Mouse (Mus musculus) forebrain, embryonic 14.5 days (tissue): ENCODE data around the gene Mrps31. TPM values are rescaled to one million over a fixed set of nuclear protein-coding genes. Genes with fewer than 3 reads are reported as not detected.
A peak's percentile ranks its signal among the peaks of the same experiment; 100 is the strongest.

Source experiments
- ATAC-seq: fragments of 200-750 bp; cut with Nextera tagmentation; 2 replicates; pipeline ENCODE4 v1.8.0; 2017; ENCODE audit warnings: mild to moderate bottlenecking, moderate library complexity
- DNase-seq: peaks from one replicate; pipeline ENCODE4 v3.0.0-alpha.2; 2015; ENCODE audit warnings: low spot score
- H3K27ac ChIP-seq: fragments of 300-500 bp; sonication (generic); 2 replicates; pipeline ENCODE4 v1.5.1; 2014; ENCODE audit warnings: low read depth, mild to moderate bottlenecking, control low read depth, low read length, moderate library complexity
- H3K27me3 ChIP-seq: fragments of 300-500 bp; sonication (generic); replicated peaks from 2 replicates; pipeline ENCODE4 v1.6.1; 2014; ENCODE audit warnings: low read length, control low read depth, mixed read lengths; ENCODE audit not compliant: control insufficient read depth, insufficient read depth
- H3K36me3 ChIP-seq: fragments of 300-500 bp; sonication (generic); 2 replicates; pipeline ENCODE4 v1.6.1; 2014; ENCODE audit warnings: low read length, control low read depth; ENCODE audit not compliant: control insufficient read depth, insufficient read depth
- H3K4me1 ChIP-seq: fragments of 300-500 bp; sonication (generic); 2 replicates; pipeline ENCODE4 v1.6.1; 2014; ENCODE audit warnings: antibody characterized with exemption, low read length, control low read depth; ENCODE audit not compliant: control insufficient read depth, insufficient read depth
- H3K4me2 ChIP-seq: fragments of 300-500 bp; sonication (generic); 2 replicates; pipeline ENCODE4 v1.6.1; 2014; ENCODE audit warnings: mild to moderate bottlenecking, control low read depth, low read length
- H3K4me3 ChIP-seq: fragments of 300-500 bp; sonication (generic); 2 replicates; pipeline ENCODE4 v1.5.1; 2014; ENCODE audit warnings: low read depth, low read length, control low read depth
- H3K9ac ChIP-seq: fragments of 300-500 bp; sonication (generic); 2 replicates; pipeline ENCODE4 v1.6.1; 2014; ENCODE audit warnings: mild to moderate bottlenecking, low read length, control low read depth, moderate library complexity
- H3K9me3 ChIP-seq: fragments of 300-500 bp; sonication (generic); replicated peaks from 2 replicates; pipeline ENCODE4 v1.6.1; 2016; ENCODE audit warnings: low read length, control low read depth, mixed read lengths; ENCODE audit not compliant: control insufficient read depth
- WGBS: fragments of 180-500 bp; shearing (Covaris S2); extraction: QIAGEN DNeasy Blood & Tissue Kit; methylation state at CpG from one replicate; pipeline ENCODE4 v1.1.7; 2014; 5-methylcytosine and 5-hydroxymethylcytosine counted together
- polyA plus RNA-seq: library from polyadenylated mRNA; unstranded; fragments of >200 nt; fragmentation: Nextera tagmentation; extraction: Ambion mirVana; gene quantifications from 2 replicates; pipeline ENCODE4 v1.2.1, GENCODE M21; 2014

Mrps31 gene
- polyA plus RNA-seq, 1 experiment from 2014 or later = 37.9 TPM

GRCm38 (mm10) chr8:22395256-22395655, 15.9 kb upstream of the Mrps31 start:
- H3K27me3 ChIP-seq = no peaks in the 10 kb centered on the region
- H3K4me3 ChIP-seq = no peak overlapping the region
- no peak overlapping the region for H3K9ac ChIP-seq
- DNase-seq (no peak), ATAC-seq (no peak)
- H3K27ac ChIP-seq = no peak overlapping the region
- H3K4me2 ChIP-seq = no peak overlapping the region
- no peaks in the 10 kb centered on the region for H3K4me1 ChIP-seq
- H3K9me3 ChIP-seq = no peaks in the 10 kb centered on the region
- 0 out of 2 replicates have a peak, but pooled peaks cover 4% of the 10 kb centered on the region for H3K36me3 ChIP-seq
- whole genome bisulfite sequencing = 91% methylated on average over 8 of the region's 8 CpGs

GRCm38 (mm10) chr8:22397811-22398141, 13.4 kb upstream of the Mrps31 start:
- H3K4me2 ChIP-seq = peak overlapping the region; percentile 77
- peak overlapping the region; percentile 78 for H3K9ac ChIP-seq
- WGBS = under 1% methylated on average over 13 of the region's 13 CpGs
- H3K4me3 ChIP-seq = peak overlapping the region; percentile 73
- peak overlapping the region; percentile 55; the same call in 1 of the 2 replicates for H3K27ac ChIP-seq
- no peaks in the 10 kb centered on the region for H3K9me3 ChIP-seq
- ATAC-seq (no peak), DNase-seq (no peak)
- no peaks in the 10 kb centered on the region for H3K27me3 ChIP-seq
- H3K4me1 ChIP-seq = no peaks in the 10 kb centered on the region
- H3K36me3 ChIP-seq = no peaks in the 10 kb centered on the region

GRCm38 (mm10) chr8:22398142-22398951, 12.8 kb upstream of the Mrps31 start, which contains the start of gene Slc25a15:
Slc25a15 (minus strand) TSS chr8:22398597.
- H3K27me3 ChIP-seq = no peaks in the 10 kb centered on the region
- ATAC-seq (peak; percentile 94), DNase-seq (peak; percentile 92)

GRCm38 (mm10) chr8:22399285-22399880, 11.8 kb upstream of the Mrps31 start:
- H3K4me2 ChIP-seq = peak overlapping the region; percentile 77
- H3K27ac ChIP-seq = no peak overlapping the region
- WGBS = 87% methylated on average over 8 of the region's 8 CpGs
- no peak for ATAC-seq
- DNase-seq = no peak
- peak overlapping the region; percentile 73; the same call in 1 of the 2 replicates for H3K4me3 ChIP-seq
- H3K27me3 ChIP-seq = no peaks in the 10 kb centered on the region
- no peaks in the 10 kb centered on the region for H3K36me3 ChIP-seq
- no peaks in the 10 kb centered on the region for H3K9me3 ChIP-seq
- no peaks in the 10 kb centered on the region for H3K4me1 ChIP-seq
- H3K9ac ChIP-seq = peak overlapping the region; percentile 78; the same call in 1 of the 2 replicates

More at GRCm38 (mm10) chr8:22398142-22398951, 12.8 kb upstream of the Mrps31 start, which contains the start of gene Slc25a15:
- H3K4me1 ChIP-seq = no peaks in the 10 kb centered on the region
- H3K4me2 ChIP-seq = peak within 1 kb of the TSS; percentile 77
- H3K4me3 ChIP-seq = peak within 1 kb of the TSS; percentile 73
- H3K36me3 ChIP-seq = no peaks in the 10 kb centered on the region
- H3K9ac ChIP-seq = peak within 1 kb of the TSS; percentile 78
- no peaks in the 10 kb centered on the region for H3K9me3 ChIP-seq
- under 1% methylated on average over 69 of the region's 77 CpGs for WGBS
- peak within 1 kb of the TSS; percentile 55; the same call in 1 of the 2 replicates for H3K27ac ChIP-seq

- DNase-seq = no peak
- no peak overlapping the region for H3K27ac ChIP-seq
- H3K4me3 ChIP-seq = no peak overlapping the region
- WGBS = 91% methylated on average over 4 of the region's 4 CpGs
- ATAC-seq = no peak
- H3K4me1 ChIP-seq = no peaks in the 10 kb centered on the region
- H3K27me3 ChIP-seq = no peaks in the 10 kb centered on the region
- H3K4me2 ChIP-seq = no peak overlapping the region
- no peaks in the 10 kb centered on the region for H3K9me3 ChIP-seq
- H3K36me3 ChIP-seq = no peaks in the 10 kb centered on the region
- H3K9ac ChIP-seq = no peak overlapping the region
These were observed 10.6 kb upstream of the Mrps31 start for GRCm38 (mm10) chr8:22400593-22400992.

- ATAC-seq (no peak), DNase-seq (no peak)
- WGBS = 89% methylated on average over 2 of the region's 2 CpGs
These were observed 7.9 kb upstream of the Mrps31 start for GRCm38 (mm10) chr8:22403235-22403634.

GRCm38 (mm10) chr8:22405733-22406132, 5.4 kb upstream of the Mrps31 start:
- no peaks in the 10 kb centered on the region for H3K4me1 ChIP-seq
- ATAC-seq (no peak), DNase-seq (no peak)
- 75% methylated on average over 6 of the region's 6 CpGs for WGBS
- no peaks in the 10 kb centered on the region for H3K27me3 ChIP-seq
- no peak overlapping the region for H3K4me2 ChIP-seq
- H3K4me3 ChIP-seq = no peak overlapping the region
- H3K9me3 ChIP-seq = no peaks in the 10 kb centered on the region
- H3K27ac ChIP-seq = no peak overlapping the region
- H3K36me3 ChIP-seq = no peaks in the 10 kb centered on the region
- no peak overlapping the region for H3K9ac ChIP-seq

More at GRCm38 (mm10) chr8:22403235-22403634, 7.9 kb upstream of the Mrps31 start:
- Histone ChIP-seq H3K4me1 (no peaks in the 10 kb centered on the region), H3K27me3 (no peaks in the 10 kb centered on the region), H3K9ac (no peak overlapping the region), H3K36me3 (no peaks in the 10 kb centered on the region), H3K9me3 (no peaks in the 10 kb centered on the region), H3K4me2 (no peak overlapping the region), H3K4me3 (no peak overlapping the region), H3K27ac (no peak overlapping the region)

GRCm38 (mm10) chr8:22410688-22411281, 376 bp upstream of the Mrps31 start:
- H3K4me3 ChIP-seq = peak overlapping the region; percentile 83
- H3K27ac ChIP-seq = peak overlapping the region; percentile 34; the same call in 1 of the 2 replicates
- no peaks in the 10 kb centered on the region for H3K9me3 ChIP-seq
- DNase-seq = no peak
- H3K4me2 ChIP-seq = peak overlapping the region; percentile 66
- no peaks in the 10 kb centered on the region for H3K27me3 ChIP-seq
- WGBS = 18% methylated on average over 16 of the region's 16 CpGs
- H3K4me1 ChIP-seq = peaks cover 6% of the 10 kb centered on the region; the same call in 1 of the 2 replicates
- peak; percentile 24; the same call in 1 of the 2 replicates for ATAC-seq
- peak overlapping the region; percentile 92 for H3K9ac ChIP-seq
- peaks cover 3% of the 10 kb centered on the region; the same call in 1 of the 2 replicates for H3K36me3 ChIP-seq
